Mouse (Mus musculus) olfactory bulb, adult 2 months (tissue): ENCODE data around the gene Ruvbl2.

Source experiments
- CTCF ChIP-seq: fragments of 200-500 bp; IDR thresholded peaks from 2 replicates; pipeline ENCODE4 v1.5.1; 2012; ENCODE audit warnings: low read depth, mild to moderate bottlenecking, low read length, moderate library complexity; ENCODE audit not compliant: insufficient read depth
- POLR2A ChIP-seq: fragments of 200-500 bp; IDR thresholded peaks from 2 replicates; pipeline ENCODE4 v1.6.1; 2012; ENCODE audit warnings: mild to moderate bottlenecking, low read depth, low read length, moderate library complexity; ENCODE audit not compliant: insufficient read depth

- TF ChIP-seq CTCF (no peak), POLR2A (no peak)
Observed at GRCm38 (mm10) chr7:45376057-45376456, 61.8 kb downstream of the Ruvbl2 start.
